Mouse (Mus musculus) spleen, adult 12 weeks (tissue): ENCODE data around the gene Tmbim4.
"Not testable (repeated sequence)": the region's sequence is repeated elsewhere in the genome, so short reads cannot be mapped to it uniquely, and the experiment has no call there.

Experiments
- DNase-seq: peaks from one replicate; pipeline ENCODE4 v3.0.0; 2022; ENCODE audit warnings: low spot score

The Tmbim4 gene

DNA sequence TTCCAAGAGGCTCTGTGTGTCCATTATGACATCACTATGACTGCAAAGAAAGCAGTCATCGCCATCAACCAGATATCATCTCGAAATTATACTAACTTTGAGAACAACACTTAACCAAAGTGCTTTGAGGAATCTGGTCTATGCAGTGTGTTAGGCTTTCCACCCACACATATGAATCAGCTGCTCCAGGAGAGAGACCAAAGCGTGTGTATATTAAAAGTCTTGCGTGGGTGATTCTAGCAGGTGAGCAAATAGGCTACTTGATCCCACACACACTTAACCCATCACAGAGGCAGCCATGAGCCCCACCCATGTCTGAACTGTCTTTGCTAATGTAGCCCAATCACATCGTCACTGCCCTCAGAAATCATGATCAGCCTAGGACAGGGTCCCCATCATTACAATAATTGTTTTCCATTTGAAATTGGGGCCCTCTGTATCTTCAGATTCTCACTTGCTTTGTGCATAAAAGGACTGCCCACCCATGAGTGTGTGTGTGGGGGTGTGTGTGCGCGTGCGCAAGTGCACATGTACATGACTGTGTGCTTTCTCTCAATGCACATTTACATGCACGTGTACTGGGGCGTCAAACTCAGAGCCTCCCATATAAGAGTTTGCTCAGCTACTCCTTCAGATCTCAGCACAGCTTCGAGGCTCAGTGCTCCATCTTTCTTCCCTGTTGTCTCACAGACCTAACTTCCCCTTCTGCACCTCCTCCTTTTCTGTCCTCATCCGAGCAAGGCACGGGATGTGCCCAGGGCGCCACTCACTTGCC lies 4.1 kb upstream of the Tmbim4 start:
- no peak for DNase-seq

DNA sequence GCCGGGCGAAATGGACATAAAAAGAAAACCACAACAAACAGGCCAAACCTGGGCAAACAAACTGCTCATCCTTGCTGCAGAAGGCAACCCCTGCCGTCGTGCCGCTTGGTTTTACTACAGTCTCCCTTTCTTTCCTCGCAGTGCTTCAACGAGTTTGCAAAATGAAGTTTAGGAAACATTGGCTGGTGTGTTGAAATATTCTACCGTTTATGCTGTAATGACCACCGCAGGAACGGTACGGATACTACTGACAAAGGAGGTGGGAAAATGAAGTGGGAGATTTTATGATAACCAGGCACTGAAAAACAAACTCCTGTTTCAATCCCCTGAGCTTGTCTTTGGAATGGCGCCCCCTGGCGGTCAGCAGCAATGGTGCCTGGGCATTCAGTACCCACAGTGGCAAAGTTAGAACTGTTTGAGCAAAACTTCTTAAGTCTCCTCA lies 592 bp downstream of the Tmbim4 start, which contains the start of gene Irak3:
Gene Irak3, minus strand, starts transcription at position 170 of the 442 bp plus-strand sequence.
- peak; percentile 74 for DNase-seq

DNA sequence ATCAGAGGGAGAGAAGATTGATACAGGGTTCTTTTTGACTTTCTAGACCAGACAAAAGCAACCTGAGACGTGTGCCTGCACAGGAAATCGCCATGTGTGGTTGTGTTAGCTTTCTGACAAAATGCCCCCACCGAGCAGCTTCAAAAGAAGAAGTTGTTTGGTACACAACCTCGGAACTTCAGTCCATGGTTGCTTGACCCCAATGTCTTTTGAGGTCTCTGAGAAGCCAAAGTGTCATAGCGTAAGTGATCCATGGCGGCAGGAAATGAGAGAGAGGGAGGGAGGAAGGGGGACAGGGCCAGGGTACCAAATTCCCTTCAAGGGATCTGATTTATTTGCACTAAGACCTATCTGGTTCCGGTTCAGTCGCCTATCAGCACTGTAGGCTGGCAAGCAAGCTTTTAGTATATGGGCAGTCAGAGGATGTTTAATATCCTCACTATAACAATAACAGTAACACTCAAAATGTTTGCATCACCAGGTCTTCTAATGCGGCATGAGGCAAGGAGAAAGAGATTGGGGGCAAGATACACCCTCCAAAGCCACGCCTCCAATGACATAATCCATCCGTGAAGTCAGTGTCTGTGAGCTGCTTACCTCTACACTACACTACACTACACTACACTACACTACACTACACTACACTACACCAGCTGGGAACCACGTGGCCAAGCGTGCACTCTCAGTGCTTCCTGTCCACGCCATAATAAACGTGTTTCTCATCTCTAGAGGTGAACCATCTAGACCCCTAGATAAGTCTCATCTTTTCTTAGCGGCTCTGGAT lies 1.3 kb downstream of the Tmbim4 start:
- no peak for DNase-seq

DNA sequence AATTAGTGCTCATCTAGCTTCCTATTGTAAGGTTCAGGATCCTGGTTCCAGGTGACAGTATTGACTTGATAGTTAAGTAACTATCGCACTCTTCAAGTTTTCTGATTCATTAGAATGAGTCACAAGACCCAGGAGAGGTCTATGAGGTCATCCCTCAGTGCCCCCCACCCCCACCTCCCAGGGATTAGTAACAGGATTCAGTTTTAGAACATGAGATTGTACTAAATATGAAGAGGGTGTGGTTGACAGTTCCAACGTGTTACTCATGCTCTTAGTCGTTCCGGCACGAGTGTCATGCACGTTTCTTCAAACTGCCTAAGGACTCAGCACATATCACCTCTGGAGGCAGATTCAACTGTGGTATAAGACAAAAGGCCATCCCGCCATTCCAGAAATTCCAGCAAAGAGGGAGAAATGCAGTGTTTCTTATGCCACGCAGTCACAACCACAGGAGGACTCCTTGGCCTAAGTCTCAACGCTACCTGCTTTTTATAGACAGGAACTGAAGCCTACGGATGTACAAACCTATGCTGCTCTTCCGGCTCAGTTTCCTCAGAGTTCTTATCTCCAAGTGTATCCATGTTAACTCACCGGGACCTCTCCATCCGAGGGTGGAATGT lies 3.3 kb downstream of the Tmbim4 start:
- DNase-seq, result no peak

DNA sequence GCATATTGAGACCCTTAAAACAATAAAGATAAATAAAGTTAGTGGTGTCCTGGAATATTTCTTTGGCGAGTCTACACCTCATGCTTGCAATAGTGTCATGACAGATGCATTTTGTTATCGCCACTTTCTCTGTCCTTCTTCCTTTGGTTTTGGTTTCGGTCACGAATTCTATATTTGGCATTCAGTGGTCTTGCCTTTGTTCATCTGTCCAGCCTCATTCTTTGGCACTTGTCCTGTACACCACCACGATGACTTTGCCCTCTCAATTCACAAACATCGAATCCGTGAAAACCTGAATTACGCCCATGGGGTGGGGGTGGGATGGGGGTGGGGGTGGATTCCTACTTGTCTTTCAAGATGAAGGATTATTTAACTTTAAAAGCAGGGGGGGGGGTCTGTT lies 6.6 kb downstream of the Tmbim4 start:
- DNase-seq, result no peak

DNA sequence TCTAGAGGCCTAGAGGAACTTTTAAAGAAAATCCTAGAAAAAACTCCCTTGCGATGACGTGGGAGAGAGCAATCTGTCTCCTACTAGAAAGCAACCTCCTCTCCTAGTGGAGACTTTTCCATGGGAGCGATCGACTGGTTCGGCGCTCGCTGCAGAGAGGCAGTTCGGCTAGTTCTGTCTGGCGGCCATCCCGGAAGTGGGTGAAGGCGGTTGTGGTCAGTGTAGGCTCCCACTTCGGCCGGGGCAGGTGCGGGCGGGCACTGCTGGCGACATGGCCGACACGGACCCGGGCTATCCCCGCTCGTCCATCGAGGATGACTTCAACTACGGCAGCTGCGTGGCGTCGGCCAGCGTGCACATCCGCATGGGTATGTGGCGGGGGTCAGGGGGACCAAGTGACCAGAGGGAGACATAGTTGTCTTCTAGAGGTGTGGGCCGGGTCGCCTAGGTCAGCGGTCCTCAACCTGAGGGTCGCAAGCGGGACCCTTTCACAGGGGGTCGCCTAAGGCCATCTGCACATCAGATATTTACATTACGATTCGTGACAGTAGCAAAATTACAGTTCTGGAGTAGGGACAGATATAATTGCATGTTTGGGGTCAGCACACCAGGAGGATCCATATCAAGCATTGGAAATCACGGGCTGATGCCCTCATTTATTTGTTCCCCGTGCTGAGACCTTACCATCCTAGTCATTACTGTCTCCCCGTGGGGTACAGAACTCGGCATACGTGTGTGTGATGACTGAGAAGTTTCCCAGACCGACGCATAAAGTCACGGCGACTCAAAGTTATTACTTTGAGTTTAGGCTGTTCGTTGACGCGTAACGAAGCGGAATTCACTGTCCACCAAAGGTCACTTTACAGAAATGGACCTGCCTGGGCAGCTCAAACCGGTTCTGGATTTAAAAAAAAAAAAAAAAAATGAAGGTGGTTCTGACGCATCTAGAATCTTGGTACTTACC lies 7.5 kb downstream of the Tmbim4 start:
- DNase-seq, result peak; percentile 71

DNA sequence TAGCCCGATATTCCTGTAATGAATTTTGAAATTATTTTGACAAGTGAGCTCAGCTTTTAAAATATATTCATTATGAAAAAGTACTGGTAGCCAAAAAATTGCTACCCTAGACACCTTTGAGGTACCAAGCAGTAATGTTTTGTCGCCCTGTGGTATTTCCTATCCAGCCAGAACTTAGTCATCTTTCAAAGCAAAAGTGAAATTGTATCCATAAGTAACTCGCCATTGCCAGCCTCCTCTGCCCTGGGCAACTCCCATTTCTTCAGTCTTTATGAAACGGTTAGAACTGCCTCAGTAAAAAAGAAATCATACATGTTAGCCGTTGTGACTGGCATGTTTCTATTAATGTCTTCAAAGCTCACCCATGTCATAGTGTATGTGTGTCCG lies 8.1 kb downstream of the Tmbim4 start:
- DNase-seq, result no peak

DNA sequence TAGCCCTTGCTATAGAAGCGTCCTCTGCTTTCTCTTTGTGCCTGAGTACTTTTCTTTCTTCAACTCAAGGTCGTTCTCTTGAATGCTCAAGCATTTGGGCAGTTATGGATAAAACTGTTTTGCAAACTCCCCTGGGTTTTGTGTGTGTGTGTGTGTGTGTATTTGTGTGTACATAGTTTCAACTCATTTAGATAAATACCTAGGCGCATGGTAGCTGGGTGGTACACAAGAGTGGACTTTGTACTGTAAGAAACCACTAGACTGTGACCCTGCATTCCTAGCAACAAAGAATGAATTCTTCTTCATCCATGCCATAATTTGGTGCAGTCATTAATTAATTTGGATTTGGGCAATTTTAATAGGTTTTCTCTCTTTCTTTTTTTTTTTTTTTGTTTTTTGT lies 8.7 kb downstream of the Tmbim4 start:
- DNase-seq, result no peak

DNA sequence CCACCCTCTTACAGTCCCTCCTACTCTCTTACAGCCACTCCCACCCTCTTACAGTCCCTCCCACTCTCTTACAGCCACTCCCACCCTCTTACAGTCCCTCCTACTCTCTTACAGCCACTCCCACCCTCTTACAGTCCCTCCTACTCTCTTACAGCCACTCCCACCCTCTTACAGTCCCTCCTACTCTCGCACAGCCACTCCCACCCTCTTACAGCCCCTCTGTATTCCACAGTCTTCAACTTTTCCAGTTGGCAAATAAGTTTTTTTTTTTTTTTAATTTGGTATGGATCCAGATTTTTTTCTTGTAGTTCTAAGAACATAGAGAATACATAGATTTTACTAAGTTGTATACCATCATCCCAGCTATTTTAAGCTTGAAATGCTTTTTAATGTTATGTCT lies 15.7 kb downstream of the Tmbim4 start:
- DNase-seq, result not testable (repeated sequence)

DNA sequence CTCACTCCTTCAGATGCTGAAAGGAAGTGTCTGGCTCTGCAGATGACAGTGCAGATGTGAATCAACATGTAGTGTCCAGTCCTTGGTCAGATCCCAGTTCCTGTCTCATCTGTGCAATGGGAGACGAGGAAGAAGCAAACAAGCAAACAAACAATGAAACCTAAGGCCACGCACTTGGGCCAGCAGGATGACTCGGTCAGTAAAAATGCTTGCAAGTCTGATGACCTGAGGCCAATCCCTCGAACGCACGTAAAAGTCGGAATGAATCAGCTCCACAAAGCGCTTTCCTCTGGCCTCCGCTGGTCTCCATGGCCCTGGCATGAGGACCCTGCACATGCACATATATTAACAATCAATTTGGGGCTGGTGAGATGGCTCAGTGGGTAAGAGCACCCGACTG lies 17.6 kb downstream of the Tmbim4 start:
- no peak for DNase-seq

DNA sequence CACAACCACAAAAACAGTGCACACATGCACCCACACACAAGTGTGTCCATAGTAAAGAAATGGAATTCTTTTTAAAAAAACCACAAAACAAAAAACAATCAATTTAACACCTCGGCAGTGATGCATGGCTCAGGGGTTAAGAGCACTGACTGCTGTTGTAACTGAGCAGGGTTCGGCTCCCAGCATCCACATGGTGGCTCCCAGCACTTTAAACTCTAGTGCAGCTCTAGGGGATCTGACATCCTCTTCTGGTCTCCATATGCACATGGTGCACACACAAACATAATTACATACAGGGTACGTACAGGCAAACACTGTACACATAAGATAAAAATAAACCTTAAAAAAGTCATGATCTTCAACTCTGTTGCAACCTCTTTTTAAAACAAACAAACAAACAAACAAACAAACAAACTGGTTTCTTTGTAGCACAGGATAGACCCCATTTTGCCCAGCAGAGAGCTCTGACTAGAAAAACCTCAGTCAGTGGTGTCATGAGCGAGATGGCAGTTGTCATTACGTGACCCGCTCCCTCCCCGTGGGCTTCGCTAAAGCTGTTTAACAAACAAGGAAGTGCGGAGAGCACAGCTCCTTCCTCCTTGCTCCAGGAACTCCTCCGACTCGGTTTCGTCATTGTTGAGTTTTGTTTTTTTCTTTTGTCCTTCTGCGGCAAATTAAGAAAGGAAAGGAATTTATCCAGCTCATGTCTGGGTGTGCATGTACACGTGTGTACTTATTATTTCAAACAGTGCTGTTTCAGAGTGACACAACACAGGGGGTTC lies 18.4 kb downstream of the Tmbim4 start:
- DNase-seq, result no peak

DNA sequence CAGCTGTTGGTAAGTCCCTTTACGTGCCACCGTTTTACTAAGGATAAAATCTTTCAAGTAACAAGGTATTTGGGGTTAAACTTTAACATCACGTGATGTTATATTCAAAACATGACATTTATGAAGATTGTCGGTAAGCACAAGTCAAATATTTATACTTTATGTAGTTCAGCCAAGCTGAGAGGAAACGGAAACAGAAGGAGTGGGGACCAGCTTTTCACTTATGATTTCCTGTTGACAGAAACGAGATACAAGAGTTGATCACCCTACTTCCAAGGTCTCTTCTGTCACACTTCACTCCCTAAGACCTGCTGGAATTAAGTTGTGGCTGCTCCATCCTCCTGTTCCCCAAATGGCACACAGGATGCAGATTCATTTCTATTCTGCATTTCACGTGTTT lies 19.4 kb downstream of the Tmbim4 start:
- DNase-seq, result no peak

DNA sequence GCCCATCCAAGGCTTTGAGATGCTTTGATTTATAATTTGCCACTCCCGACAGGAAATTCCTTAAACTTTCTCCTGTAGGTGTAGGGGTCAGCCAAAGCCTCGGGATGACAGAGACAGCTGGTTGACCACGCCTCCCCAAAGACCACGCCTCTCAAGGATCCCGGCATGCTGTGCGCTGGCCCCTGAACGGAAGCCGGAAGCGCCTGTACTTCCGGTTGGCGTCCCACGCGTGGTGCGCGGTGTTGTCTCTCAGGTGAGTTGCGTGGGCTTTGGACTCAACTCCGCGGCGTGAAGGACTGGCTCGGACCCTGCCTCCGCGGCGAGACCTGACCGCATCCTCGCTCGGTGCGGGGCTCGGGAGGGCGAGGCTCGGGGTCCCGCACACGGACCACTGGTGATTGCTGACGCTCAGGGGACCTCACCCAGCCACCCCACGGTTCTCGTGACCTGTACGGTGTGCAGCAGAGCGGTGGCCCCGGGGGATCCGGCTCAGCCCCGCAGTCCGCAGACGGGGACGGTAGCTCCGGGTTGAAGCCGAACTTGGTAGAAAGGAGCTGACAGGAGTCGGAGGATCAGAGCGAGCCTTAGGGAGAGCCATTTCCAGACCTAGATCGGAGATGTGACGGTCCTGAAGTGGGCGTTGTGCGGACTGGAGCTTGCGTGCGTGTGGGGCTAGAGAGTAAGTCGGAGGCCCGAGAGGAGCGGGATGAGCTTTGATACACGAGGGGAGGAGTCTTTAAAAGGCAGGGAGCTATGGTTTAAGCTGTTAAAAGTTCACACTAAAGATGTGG lies 25.7 kb downstream of the Tmbim4 start, which contains the start of gene Llph:
Gene Llph, plus strand, starts transcription at position 200 of the 791 bp plus-strand sequence.
- peak; percentile 77 for DNase-seq

DNA sequence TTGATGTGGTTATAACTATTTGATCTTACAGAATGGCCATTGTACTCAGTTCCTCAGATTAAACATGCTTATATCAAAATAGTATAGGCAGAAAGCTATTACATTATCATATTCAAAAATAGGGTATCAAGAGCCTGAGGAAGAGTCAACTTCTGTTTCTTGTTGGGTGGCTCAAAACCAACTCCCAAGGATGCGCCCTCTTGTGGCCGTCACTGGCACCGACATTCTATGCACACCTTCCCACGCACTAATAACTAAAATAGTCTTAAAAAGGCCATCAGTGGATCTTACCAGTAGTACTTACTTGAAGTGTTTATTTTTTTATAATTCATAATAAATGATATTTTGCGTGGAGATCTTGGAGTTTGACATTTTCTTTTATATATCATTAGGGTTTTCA lies 30.3 kb downstream of the Tmbim4 start:
- peak; percentile 41 for DNase-seq

DNA sequence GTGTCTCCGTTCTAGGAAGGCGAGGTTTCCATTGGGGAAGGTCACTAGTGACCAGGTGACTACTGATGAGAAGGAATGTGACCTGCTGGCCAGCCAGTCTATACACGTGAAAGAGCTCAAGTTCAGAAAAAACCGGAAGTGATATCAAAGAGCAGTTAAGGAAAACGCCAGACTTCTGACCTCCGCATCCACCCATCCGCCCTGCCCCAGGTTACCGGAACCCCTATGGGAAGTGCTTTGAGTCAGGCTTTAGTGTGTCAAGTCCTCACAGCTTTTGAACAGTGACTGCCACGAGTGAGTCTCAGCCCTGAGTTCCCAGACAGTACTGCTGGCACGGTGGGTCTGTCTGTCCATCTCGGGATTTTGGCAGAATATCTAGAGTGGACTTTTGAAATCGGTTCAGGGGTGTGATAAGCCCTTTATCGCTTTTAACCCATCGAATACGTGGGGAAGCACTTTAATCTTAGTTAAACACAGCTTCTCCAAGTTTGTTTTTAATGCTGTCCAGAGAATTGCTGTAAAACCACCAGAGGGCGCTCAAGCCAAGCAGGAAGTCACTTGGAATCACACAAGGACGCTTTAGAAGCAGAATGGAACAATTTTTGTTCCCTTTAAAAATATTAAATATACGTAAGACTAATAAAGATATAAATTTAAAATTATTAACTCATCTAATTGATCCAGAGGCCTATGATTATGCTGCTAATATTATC lies 32.4 kb downstream of the Tmbim4 start:
- peak; percentile 33 for DNase-seq

DNA sequence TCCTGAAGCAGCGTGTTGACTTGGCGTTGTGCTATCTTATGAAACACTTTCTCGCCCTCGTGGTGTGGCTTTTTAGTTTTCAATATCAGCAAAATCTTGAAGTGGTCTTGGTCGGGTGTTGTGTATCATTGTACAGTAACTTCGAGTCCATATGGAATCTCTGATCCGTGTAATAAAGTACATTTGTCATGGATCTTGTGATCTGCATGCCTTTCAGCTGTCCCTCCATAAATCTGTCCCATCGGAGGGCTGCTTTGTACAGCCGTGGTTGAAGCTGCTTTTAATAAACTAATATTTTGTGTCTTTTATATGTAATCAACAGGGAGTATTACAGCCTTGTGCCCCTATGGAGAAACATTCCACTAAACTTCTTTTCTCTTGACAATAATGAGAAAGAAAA lies 35.5 kb downstream of the Tmbim4 start:
- no peak for DNase-seq

DNA sequence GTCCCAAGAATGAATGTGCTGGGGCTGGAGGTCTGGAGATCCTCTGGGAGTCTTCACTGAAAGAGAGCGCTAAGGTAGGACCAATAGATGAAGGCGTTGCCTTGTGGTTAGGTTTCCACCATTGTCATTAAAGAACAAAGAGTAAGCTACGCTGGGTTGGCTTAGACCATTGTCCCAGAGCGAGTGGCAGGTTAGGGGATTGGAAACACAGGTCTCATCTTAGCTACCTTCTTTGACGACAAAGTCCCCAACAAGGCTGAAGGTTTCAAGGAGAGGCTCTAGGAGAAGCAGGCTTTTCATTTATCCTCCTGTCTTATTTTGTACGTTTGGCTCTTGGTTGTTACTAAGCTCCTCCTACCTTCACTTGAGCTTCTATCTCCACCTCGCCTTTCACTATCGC lies 36.9 kb downstream of the Tmbim4 start:
- no peak for DNase-seq

DNA sequence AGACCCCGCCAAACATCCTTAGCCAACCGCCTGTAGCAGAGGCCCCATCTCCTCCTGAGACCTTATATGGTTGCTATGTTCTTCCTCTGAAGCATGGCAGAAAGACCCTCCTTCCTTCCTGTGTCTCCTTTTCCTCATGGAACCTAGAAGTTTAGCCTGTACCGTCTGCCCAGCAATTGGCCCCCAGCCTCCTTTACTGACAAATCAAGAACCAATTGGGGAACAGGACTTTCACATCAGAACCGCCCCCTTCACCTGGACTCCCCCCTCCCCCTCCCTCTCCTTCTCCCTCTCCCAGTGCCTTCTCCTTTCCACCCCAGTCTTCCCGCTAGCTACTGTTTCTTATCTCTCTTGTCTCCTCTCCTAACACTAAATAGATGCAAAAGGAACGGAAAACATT lies 38.1 kb downstream of the Tmbim4 start:
- no peak for DNase-seq

DNA sequence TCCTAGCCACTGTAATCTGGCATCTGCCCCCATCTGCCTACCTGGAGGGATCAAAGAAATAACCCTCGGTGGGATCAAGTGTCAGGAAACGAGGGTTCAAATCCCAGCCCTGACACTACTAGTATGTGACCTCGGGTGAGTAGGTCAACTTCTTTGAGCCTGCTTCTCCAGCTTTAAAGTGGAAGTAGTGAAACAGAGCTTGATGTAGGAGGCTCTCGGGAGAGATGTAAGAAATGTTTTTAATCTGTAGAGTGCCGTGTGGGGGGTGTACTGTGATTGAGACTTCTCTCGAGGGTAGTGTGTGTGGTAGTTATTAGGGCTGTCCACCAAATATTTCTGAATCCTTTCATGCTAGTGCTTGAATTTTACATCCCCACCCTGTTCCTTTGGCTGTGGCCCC lies 41.0 kb downstream of the Tmbim4 start:
- no peak for DNase-seq
